Mouse (Mus musculus) erythroblast, embryonic 14.5 days (primary cell): Measurements from ENCODE around the gene Cdcp2. TPM values are rescaled to one million over a fixed set of nuclear protein-coding genes. Genes with fewer than 3 reads are reported as not detected.

ENCODE experiments used
- H3K27me3 ChIP-seq: 2 replicates; pipeline ENCODE4 v1.6.1; 2012; ENCODE audit warnings: inconsistent platforms; ENCODE audit not compliant: control insufficient read depth
- H3K36me3 ChIP-seq: 2 replicates; pipeline ENCODE4 v1.6.1; 2012; ENCODE audit warnings: mild to moderate bottlenecking, inconsistent platforms; ENCODE audit not compliant: control insufficient read depth
- H3K4me1 ChIP-seq: 2 replicates; pipeline ENCODE4 v1.6.1; 2012; ENCODE audit warnings: inconsistent platforms; ENCODE audit not compliant: control insufficient read depth
- H3K4me3 ChIP-seq: replicated peaks from 2 replicates; pipeline ENCODE3; 2012; ENCODE audit warnings: moderate library complexity, mild to moderate bottlenecking, inconsistent platforms
- H3K9me3 ChIP-seq: 2 replicates; pipeline ENCODE4 v1.6.1; 2012; ENCODE audit warnings: low read length, inconsistent platforms, mixed read lengths; ENCODE audit not compliant: control insufficient read depth
- GATA1 ChIP-seq: IDR thresholded peaks from 2 replicates; pipeline ENCODE4 v1.6.1; 2012; ENCODE audit warnings: low read length, inconsistent platforms, mixed read lengths
- TAL1 ChIP-seq: IDR thresholded peaks from 3 replicates; pipeline ENCODE4 v1.6.1; 2012; ENCODE audit warnings: low read length, inconsistent platforms, mixed read lengths
- polyA plus RNA-seq: library from polyadenylated mRNA; stranded (reverse); fragments of >175 nt; gene quantifications from 2 replicates; pipeline ENCODE4 v1.2.3, GENCODE M21; 2012

Gene Cdcp2
- polyA plus RNA-seq, 1 experiment = 0.02 TPM

- Histone ChIP-seq H3K9me3 (no peaks in the 10 kb centered on the region), H3K4me3 (no peak overlapping the region), H3K36me3 (no peaks in the 10 kb centered on the region), H3K27me3 (no peaks in the 10 kb centered on the region), H3K4me1 (no peaks in the 10 kb centered on the region)
- TF ChIP-seq GATA1 (no peak), TAL1 (no peak)
These were observed 14.5 kb upstream of the Cdcp2 start for GRCm38 (mm10) chr4:107082185-107082584.

- TF ChIP-seq GATA1 = no peak
- no peaks in the 10 kb centered on the region for H3K4me1 ChIP-seq
- no peak overlapping the region for H3K4me3 ChIP-seq
- no peaks in the 10 kb centered on the region for H3K36me3 ChIP-seq
- no peaks in the 10 kb centered on the region for H3K9me3 ChIP-seq
- H3K27me3 ChIP-seq = no peaks in the 10 kb centered on the region
These were observed 13.6 kb upstream of the Cdcp2 start for GRCm38 (mm10) chr4:107083126-107083525.

GRCm38 (mm10) chr4:107084343-107084742 is 12.3 kb upstream of the Cdcp2 start:
- Histone ChIP-seq H3K36me3 (no peaks in the 10 kb centered on the region), H3K27me3 (no peaks in the 10 kb centered on the region), H3K9me3 (no peaks in the 10 kb centered on the region), H3K4me1 (no peaks in the 10 kb centered on the region), H3K4me3 (no peak overlapping the region)
- no peak for TF ChIP-seq TAL1
- no peak for TF ChIP-seq GATA1

GRCm38 (mm10) chr4:107084858-107085257 is 11.8 kb upstream of the Cdcp2 start:
- H3K4me1 ChIP-seq = no peaks in the 10 kb centered on the region
- no peak for TF ChIP-seq TAL1
- TF ChIP-seq GATA1 = no peak
- no peaks in the 10 kb centered on the region for H3K9me3 ChIP-seq
- no peaks in the 10 kb centered on the region for H3K36me3 ChIP-seq
- no peak overlapping the region for H3K4me3 ChIP-seq
- no peaks in the 10 kb centered on the region; the same call in 1 of the 2 replicates for H3K27me3 ChIP-seq

- no peaks in the 10 kb centered on the region for H3K36me3 ChIP-seq
- H3K4me3 ChIP-seq = no peak overlapping the region
- H3K4me1 ChIP-seq = peaks cover 2% of the 10 kb centered on the region; the same call in 1 of the 2 replicates
- no peaks in the 10 kb centered on the region for H3K9me3 ChIP-seq
- no peaks in the 10 kb centered on the region; the same call in 1 of the 2 replicates for H3K27me3 ChIP-seq
- no peak for TF ChIP-seq GATA1
These were observed 5.0 kb upstream of the Cdcp2 start for GRCm38 (mm10) chr4:107091696-107092095.

- Histone ChIP-seq H3K4me1 (peaks cover 2% of the 10 kb centered on the region), H3K27me3 (no peaks in the 10 kb centered on the region; the same call in 1 of the 2 replicates), H3K9me3 (no peaks in the 10 kb centered on the region), H3K36me3 (no peaks in the 10 kb centered on the region), H3K4me3 (no peak overlapping the region)
- TF ChIP-seq TAL1 (no peak), GATA1 (no peak)
These were observed 2.1 kb upstream of the Cdcp2 start for GRCm38 (mm10) chr4:107094484-107095187.

GRCm38 (mm10) chr4:107096043-107096442 is 648 bp upstream of the Cdcp2 start:
- Histone ChIP-seq H3K9me3 (no peaks in the 10 kb centered on the region), H3K4me3 (no peak overlapping the region), H3K36me3 (no peaks in the 10 kb centered on the region), H3K4me1 (peaks cover 2% of the 10 kb centered on the region), H3K27me3 (no peaks in the 10 kb centered on the region; the same call in 1 of the 2 replicates)
- TF ChIP-seq TAL1 (no peak), GATA1 (no peak)

GRCm38 (mm10) chr4:107097871-107098270 is 1.2 kb downstream of the Cdcp2 start:
- H3K36me3 ChIP-seq = no peaks in the 10 kb centered on the region
- H3K27me3 ChIP-seq = no peaks in the 10 kb centered on the region; the same call in 1 of the 2 replicates
- H3K4me1 ChIP-seq = peaks cover 2% of the 10 kb centered on the region
- TF ChIP-seq TAL1 = no peak
- no peak for TF ChIP-seq GATA1
- H3K9me3 ChIP-seq = no peaks in the 10 kb centered on the region
- no peak overlapping the region for H3K4me3 ChIP-seq

GRCm38 (mm10) chr4:107098375-107098774 is 1.7 kb downstream of the Cdcp2 start:
- Histone ChIP-seq H3K9me3 (no peaks in the 10 kb centered on the region), H3K36me3 (no peaks in the 10 kb centered on the region), H3K27me3 (no peaks in the 10 kb centered on the region; the same call in 1 of the 2 replicates), H3K4me3 (no peak overlapping the region), H3K4me1 (peaks cover 2% of the 10 kb centered on the region)
- TF ChIP-seq GATA1 (no peak), TAL1 (no peak)
